Mouse (Mus musculus): ENCODE measurements at regions not wholly inside any gene's neighbourhood (a gene's known extent, or its start where the extent isn't known, plus 50 kb on each side); places are given as distances from the start of the nearest gene placed in this dataset.

DNA sequence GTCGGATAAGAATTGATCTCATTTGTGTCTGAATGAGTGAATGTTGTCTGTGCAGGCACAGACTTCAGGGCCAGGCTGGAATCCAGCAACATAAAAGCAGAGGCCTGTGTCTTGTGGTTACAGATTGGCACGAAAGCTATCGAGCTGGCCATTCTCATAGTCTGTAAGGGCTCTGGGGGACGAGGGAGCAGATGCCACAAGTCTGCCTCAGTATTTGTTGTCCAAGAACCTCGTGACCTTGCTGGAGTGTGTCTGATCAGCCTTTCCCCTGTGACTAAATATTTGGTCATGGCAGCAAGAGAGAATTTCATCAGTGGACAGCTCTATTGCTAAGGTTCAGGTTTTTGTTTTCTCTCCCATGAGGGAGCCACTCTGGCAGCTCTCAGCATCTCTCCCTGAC lies 622.0 kb upstream of the Vstm2b start:
- TF ChIP-seq CTCF (IDR thresholded peaks at IDR 0.05; ENCODE audit: low read depth) (no peak), EP300 (IDR thresholded peaks at IDR 0.05; ENCODE audit: low read depth) (no peak)

Data from liver, postnatal 0 days (tissue).